Mouse (Mus musculus) kidney, embryonic 15.5 days (tissue): Measurements from ENCODE around the gene Filip1l. TPM values are rescaled to one million over a fixed set of nuclear protein-coding genes. Genes with fewer than 3 reads are reported as not detected.
A peak's percentile ranks its signal among the peaks of the same experiment; 100 is the strongest.

ENCODE experiments used
- ATAC-seq: fragments of 200-750 bp; cut with Nextera tagmentation; replicated peaks from 2 replicates; pipeline ENCODE4 v1.8.0; 2017; ENCODE audit warnings: moderate TSS enrichment; ENCODE audit not compliant: low FRiP score
- H3K27ac ChIP-seq: fragments of 300-500 bp; sonication (generic); 2 replicates; pipeline ENCODE4 v1.5.1; 2015; ENCODE audit warnings: mild to moderate bottlenecking, inconsistent platforms
- H3K27me3 ChIP-seq: fragments of 300-500 bp; sonication (generic); 2 replicates; pipeline ENCODE4 v1.6.1; 2015; ENCODE audit warnings: inconsistent platforms
- H3K36me3 ChIP-seq: fragments of 300-500 bp; sonication (generic); 2 replicates; pipeline ENCODE4 v1.6.1; 2015; ENCODE audit warnings: inconsistent platforms
- H3K4me1 ChIP-seq: fragments of 300-500 bp; sonication (generic); 2 replicates; pipeline ENCODE4 v1.6.1; 2015; ENCODE audit warnings: inconsistent platforms
- H3K4me2 ChIP-seq: fragments of 300-500 bp; sonication (generic); 2 replicates; pipeline ENCODE4 v1.6.1; 2015; ENCODE audit warnings: moderate library complexity, mild to moderate bottlenecking, inconsistent platforms
- H3K4me3 ChIP-seq: fragments of 300-500 bp; sonication (generic); replicated peaks from 2 replicates; pipeline ENCODE4 v1.5.1; 2015; ENCODE audit warnings: mild to moderate bottlenecking, inconsistent platforms
- H3K9ac ChIP-seq: fragments of 300-500 bp; sonication (generic); 2 replicates; pipeline ENCODE4 v1.6.1; 2015; ENCODE audit warnings: mild to moderate bottlenecking, inconsistent platforms
- H3K9me3 ChIP-seq: fragments of 300-500 bp; sonication (generic); replicated peaks from 2 replicates; pipeline ENCODE4 v1.6.1; 2016; ENCODE audit warnings: inconsistent platforms
- WGBS: fragments of 180-500 bp; shearing (Covaris S2); methylation state at CpG from one replicate; pipeline ENCODE4 v1.1.7; 2015; ENCODE audit warnings: mixed read lengths; 5-methylcytosine and 5-hydroxymethylcytosine counted together
- polyA plus RNA-seq: library from polyadenylated mRNA; unstranded; fragments of >200 nt; fragmentation: Nextera tagmentation; extraction: Ambion mirVana; gene quantifications from 2 replicates; pipeline ENCODE4 v1.2.1, GENCODE M21; 2015

Filip1l gene
- polyA plus RNA-seq, 1 experiment from 2014 or later = 24.2 TPM

DNA sequence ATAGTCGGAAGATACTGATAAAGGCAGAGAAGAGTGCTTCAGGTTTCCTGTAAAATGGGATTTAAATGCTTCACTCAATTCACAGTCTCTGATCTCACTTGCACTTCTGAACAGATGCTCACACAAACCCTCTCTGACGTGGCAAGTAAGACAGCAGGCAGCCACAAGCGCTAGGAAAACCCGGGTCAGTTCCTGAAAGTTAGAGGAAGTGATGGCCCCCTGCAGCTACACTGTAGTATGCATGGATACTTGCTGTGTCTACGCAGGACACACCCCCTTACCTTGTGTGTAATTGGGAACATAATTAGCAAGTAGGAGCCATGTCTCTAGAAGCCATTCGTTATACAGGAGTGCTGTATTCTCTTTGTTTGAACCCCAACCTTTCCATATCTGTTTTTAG is 129.4 kb downstream of the Filip1l start:
- Histone ChIP-seq H3K9me3 (no peaks in the 10 kb centered on the region), H3K27ac (no peak overlapping the region), H3K4me1 (peaks cover 22% of the 10 kb centered on the region), H3K27me3 (no peaks in the 10 kb centered on the region), H3K4me2 (no peak overlapping the region), H3K9ac (no peak overlapping the region), H3K36me3 (no peaks in the 10 kb centered on the region), H3K4me3 (no peak overlapping the region)
- ATAC-seq = no peak
- 68% methylated on average over 6 of the region's 6 CpGs for WGBS

DNA sequence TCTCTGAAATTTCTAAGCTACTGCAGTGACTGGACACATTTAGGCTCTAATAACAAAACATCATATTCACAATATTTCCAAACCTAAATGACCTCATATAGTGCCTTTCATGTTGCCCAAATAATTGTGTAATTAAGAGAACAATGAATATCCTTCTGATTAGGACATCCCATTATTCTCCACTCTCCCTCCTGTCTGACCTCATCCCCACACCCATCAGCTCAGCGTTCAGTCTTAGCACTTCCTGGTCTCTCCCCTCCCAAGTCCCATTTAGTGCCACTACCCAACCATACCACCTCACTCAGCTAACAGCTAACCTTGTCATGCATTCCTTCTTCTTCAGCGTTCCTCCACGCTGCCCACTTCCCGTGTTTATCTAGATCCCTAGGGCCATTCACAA is 130.0 kb downstream of the Filip1l start:
- H3K9me3 ChIP-seq = no peaks in the 10 kb centered on the region
- H3K27ac ChIP-seq = peak overlapping the region; percentile 45; the same call in 1 of the 2 replicates
- no peaks in the 10 kb centered on the region for H3K36me3 ChIP-seq
- no peak overlapping the region for H3K4me2 ChIP-seq
- H3K27me3 ChIP-seq = no peaks in the 10 kb centered on the region
- 62% methylated on average over 4 of the region's 4 CpGs for WGBS
- H3K4me1 ChIP-seq = peaks cover 28% of the 10 kb centered on the region
- no peak overlapping the region for H3K9ac ChIP-seq
- no peak overlapping the region for H3K4me3 ChIP-seq
- no peak for ATAC-seq

DNA sequence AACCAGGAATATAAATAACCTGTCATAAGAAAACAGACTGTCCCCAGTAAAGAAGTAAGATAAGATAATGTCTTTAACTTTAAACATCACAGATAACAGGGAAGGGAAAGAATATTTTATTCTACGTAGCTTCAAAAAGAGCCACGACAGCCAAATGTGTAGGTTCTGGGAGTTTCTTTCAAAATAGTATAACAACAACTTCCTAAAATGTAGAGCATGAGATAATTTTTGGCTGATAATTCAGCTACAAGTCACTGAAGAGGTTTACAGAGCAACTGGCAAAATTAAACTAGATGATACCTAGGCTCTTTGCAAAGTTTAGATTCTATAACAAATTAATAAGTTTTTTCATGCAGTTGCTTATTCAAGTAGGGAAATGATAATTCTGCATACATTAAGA is 130.6 kb downstream of the Filip1l start:
- H3K36me3 ChIP-seq = no peaks in the 10 kb centered on the region
- H3K4me1 ChIP-seq = peaks cover 30% of the 10 kb centered on the region
- no peaks in the 10 kb centered on the region for H3K27me3 ChIP-seq
- H3K4me3 ChIP-seq = no peak overlapping the region
- 71% methylated on average over 2 of the region's 2 CpGs for WGBS
- H3K27ac ChIP-seq = peak overlapping the region; percentile 82; the same call in 1 of the 2 replicates
- H3K4me2 ChIP-seq = no peak overlapping the region
- no peaks in the 10 kb centered on the region for H3K9me3 ChIP-seq
- no peak for ATAC-seq
- H3K9ac ChIP-seq = no peak overlapping the region

DNA sequence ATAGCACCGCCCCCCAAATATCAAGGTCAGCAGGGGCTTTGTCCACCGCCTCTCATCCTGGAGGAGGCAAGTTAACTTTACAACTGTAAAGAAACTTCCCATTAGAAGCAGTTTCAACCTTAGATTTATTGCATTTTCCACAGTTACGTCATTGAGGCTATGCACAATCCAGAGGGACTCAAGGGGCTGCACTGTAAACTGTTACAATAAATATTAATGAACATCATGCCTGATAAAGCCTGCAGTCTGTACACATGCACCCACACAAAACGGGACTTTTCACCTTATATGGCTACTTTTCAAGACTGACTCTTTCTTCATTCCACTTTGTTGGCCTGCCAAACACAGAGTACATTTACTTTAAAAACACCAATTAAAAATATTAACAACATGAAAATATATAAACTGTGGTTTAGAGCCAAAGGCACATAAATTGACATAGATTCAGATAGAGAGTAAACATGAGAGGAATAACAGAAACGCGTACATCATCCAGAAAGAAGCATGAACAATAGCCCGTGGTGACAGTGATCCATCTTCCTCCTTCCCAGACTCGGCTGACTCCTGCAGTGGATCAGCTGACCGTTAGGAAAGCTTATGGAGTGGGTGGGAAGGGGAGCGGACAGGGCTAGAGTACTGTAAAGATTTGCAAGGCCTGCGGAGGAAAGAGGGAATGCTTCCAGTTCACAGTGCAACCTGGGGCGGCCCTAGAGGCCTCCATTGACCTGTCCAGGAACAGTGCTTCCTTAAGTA is 131.3 kb downstream of the Filip1l start:
- Histone ChIP-seq H3K4me2 (no peak overlapping the region), H3K9ac (no peak overlapping the region), H3K4me1 (peaks cover 30% of the 10 kb centered on the region), H3K27ac (peak overlapping the region; percentile 82), H3K4me3 (no peak overlapping the region), H3K9me3 (no peaks in the 10 kb centered on the region), H3K27me3 (no peaks in the 10 kb centered on the region), H3K36me3 (no peaks in the 10 kb centered on the region)
- peak; percentile 88 for ATAC-seq
- WGBS = 35% methylated on average over 12 of the region's 12 CpGs

DNA sequence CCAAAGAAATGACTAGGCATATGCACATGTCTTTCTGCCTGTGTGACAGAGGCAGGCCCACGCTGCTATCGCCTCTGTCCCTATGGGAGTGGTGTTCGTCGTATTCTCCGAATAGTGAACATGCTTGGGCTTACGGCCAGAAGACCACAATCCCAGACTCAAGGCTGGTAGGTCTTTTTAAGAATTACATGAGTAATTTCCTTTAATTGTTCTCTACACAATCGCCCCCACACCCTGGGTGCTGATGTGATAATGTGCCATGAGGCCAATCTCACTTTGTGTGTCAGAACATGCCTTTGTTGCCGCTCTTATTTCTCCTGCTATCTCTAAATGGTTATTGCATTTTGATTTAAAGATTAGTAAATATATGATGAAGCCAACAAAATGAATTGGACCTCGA is 132.4 kb downstream of the Filip1l start:
- Histone ChIP-seq H3K4me1 (peaks cover 30% of the 10 kb centered on the region), H3K4me2 (no peak overlapping the region), H3K27me3 (no peaks in the 10 kb centered on the region), H3K36me3 (no peaks in the 10 kb centered on the region), H3K27ac (no peak overlapping the region), H3K9me3 (no peaks in the 10 kb centered on the region), H3K9ac (no peak overlapping the region), H3K4me3 (no peak overlapping the region)
- ATAC-seq = no peak
- WGBS = 68% methylated on average over 9 of the region's 9 CpGs

DNA sequence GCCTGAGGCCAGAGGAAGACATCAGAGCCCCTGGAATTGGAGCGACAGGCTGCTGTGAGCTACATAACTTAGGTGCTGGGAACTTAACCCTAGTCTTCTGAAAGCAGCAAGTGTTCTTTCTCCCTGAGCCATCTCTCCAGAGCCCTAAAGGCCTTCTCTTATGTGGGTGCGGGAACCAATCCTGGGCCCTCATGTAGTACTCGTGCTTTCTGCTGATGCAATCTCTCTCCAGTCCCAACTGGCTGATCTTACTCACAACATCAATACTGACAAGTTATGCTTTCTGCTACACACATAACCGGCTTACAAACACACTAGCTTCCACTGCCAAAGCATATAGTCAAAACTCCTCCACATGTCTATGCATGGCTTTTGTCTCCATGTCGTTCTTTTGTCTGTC is 133.4 kb downstream of the Filip1l start:
- 76% methylated on average over 5 of the region's 5 CpGs for WGBS
- H3K27ac ChIP-seq = no peak overlapping the region

DNA sequence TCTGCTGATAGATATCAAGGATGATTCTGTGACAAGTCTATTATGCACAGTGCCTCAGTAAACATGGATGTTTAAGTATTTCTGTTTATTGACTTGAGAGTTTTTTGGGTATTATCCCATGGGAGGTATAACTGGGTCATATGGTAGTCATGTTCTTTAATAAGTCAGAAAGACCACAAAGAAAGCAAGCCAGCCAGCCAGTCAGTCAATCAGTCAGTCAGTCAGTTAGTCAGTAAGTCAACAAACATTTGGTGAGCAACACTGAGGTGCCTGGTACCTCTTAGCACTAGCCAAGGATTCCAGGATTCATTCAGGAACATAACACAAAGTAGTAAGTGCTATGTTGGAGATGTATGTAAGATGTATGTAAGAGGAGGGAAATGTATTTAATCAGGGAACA is 135.8 kb downstream of the Filip1l start:
- H3K4me1 ChIP-seq = peaks cover 21% of the 10 kb centered on the region
- no peaks in the 10 kb centered on the region for H3K27me3 ChIP-seq
- no peak overlapping the region for H3K27ac ChIP-seq
- H3K4me3 ChIP-seq = no peak overlapping the region
- ATAC-seq = no peak
- H3K4me2 ChIP-seq = no peak overlapping the region
- H3K36me3 ChIP-seq = no peaks in the 10 kb centered on the region
- no peak overlapping the region for H3K9ac ChIP-seq
- no peaks in the 10 kb centered on the region for H3K9me3 ChIP-seq

More for the DNA sequence above, 133.4 kb downstream of the Filip1l start:
- ATAC-seq = no peak
- Histone ChIP-seq H3K9me3 (no peaks in the 10 kb centered on the region), H3K36me3 (no peaks in the 10 kb centered on the region), H3K27me3 (no peaks in the 10 kb centered on the region), H3K9ac (no peak overlapping the region), H3K4me3 (no peak overlapping the region), H3K4me2 (no peak overlapping the region), H3K4me1 (peaks cover 28% of the 10 kb centered on the region)

DNA sequence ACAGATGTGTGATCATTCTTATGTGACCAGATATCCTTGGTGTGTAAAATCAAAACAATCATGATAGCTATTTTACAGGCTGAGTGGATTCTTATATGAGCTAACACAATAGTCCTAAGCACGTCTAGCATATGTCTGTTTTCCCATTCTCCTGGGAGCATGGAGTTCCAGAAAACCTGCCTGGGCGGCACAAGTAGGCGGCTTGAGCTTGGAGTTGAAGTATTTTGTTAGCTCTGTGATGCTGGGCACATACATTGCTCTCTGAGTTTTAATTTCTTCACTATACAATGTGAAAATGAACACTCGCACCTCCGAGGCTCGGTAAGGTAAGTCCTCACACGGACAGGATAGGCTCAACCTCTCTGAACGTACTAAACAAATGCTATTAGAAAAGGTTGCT is 137.8 kb downstream of the Filip1l start:
- no peak for ATAC-seq
- H3K9me3 ChIP-seq = no peaks in the 10 kb centered on the region
- H3K4me2 ChIP-seq = no peak overlapping the region
- peaks cover 14% of the 10 kb centered on the region for H3K4me1 ChIP-seq
- H3K36me3 ChIP-seq = no peaks in the 10 kb centered on the region
- WGBS = 89% methylated on average over 8 of the region's 8 CpGs
- H3K27me3 ChIP-seq = no peaks in the 10 kb centered on the region
- H3K27ac ChIP-seq = no peak overlapping the region
- no peak overlapping the region for H3K9ac ChIP-seq
- no peak overlapping the region for H3K4me3 ChIP-seq

DNA sequence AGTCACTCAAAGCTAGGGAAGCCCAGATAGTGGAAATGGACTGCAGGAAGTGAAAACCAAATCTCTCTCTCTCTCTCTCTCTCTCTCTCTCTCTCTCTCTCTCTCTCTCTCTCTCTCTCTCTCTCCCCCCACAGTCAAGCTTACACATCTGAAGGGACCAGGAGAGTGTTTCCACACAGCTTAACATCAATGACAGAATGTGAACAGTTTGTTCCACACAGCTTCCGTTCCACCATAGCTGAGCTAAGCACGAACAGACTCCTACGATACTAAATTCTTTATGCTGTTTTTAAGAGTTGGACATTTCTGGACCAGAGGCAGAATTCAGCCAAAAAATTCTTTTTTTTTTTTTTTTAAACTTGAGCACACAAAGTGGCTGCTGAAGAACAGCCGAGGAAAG is 139.0 kb downstream of the Filip1l start:
- 87% methylated on average over 4 of the region's 4 CpGs for WGBS
- no peak overlapping the region for H3K27ac ChIP-seq
- no peak overlapping the region for H3K9ac ChIP-seq
- ATAC-seq = no peak
- no peak overlapping the region for H3K4me3 ChIP-seq
- no peak overlapping the region for H3K4me2 ChIP-seq
- no peaks in the 10 kb centered on the region for H3K9me3 ChIP-seq
- no peaks in the 10 kb centered on the region for H3K27me3 ChIP-seq
- H3K4me1 ChIP-seq = peaks cover 11% of the 10 kb centered on the region
- no peaks in the 10 kb centered on the region for H3K36me3 ChIP-seq

DNA sequence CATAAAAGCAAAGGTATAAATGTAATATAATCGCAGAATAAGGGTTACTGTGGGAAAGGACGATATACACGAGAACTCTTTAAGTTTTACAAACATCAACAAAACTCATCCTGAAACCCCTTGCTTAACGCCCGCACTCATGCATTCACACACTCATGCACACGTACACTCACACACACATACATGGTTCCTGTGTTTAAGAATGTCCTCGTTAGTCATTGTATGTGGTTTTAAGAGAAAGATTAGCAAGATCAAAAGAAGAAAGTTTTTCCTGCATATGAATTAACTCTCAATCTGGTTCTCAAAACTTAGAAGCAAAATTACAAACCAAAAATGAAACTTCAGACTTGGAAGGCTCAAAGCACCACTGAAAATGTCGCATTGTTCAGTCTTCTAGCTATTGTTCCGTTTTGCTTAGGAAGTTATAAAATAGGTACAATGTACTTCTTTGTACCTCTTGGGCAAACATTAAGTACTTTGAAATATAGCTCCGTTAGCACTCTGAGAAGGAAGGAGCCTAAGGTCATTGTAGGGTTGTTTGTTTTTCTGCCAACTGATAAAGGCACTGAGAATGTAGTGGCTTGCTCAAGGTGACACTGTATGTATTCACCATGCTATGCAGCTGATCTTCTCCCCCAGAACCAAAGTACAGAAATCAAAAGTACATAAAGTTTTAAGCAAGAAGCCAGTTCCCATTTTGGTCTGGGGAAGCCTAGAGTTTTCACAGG is 142.7 kb downstream of the Filip1l start:
- Histone ChIP-seq H3K9me3 (no peaks in the 10 kb centered on the region), H3K4me3 (no peak overlapping the region), H3K4me1 (no peaks in the 10 kb centered on the region), H3K9ac (no peak overlapping the region), H3K36me3 (no peaks in the 10 kb centered on the region), H3K27ac (no peak overlapping the region), H3K4me2 (no peak overlapping the region), H3K27me3 (no peaks in the 10 kb centered on the region)
- no peak for ATAC-seq
- WGBS = 72% methylated on average over 10 of the region's 10 CpGs

DNA sequence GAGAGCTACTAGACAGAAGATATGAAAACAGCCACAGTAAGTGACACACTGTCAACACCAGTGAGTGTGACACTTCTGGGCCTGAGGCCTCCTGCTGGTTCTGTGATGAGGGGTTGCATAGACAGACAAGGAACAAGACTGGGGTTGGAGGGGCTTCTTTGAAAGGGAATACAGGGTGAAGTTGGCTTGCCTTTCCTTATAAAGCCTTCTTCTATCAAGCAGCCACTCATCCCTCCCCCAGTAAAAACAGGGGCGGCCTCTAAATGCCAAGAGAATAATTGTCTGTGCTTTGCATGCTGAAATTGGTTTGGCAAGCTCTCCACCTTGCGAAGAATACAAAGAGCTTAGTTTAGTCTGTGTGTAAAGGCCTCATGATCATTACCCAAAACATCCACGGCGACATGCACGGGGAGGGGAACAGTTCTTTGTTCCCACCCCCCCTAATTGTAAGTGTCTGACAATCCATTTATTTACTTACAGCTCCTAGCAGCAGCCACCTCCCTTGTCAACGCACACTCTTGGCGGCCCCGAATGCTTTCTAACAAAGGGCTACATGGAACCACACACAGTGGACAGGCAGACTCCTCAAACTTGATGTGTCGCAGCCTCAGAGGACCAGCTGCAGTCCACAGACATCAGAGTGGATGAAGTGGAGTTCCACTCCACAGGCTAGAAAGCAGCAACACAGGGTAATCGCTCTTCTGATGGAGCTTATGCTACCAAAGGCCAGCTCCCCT is 143.7 kb downstream of the Filip1l start:
- H3K27me3 ChIP-seq = no peaks in the 10 kb centered on the region
- no peak overlapping the region for H3K27ac ChIP-seq
- no peak overlapping the region for H3K4me2 ChIP-seq
- ATAC-seq = no peak
- no peaks in the 10 kb centered on the region for H3K4me1 ChIP-seq
- H3K9ac ChIP-seq = no peak overlapping the region
- WGBS = 77% methylated on average over 10 of the region's 10 CpGs
- no peak overlapping the region for H3K4me3 ChIP-seq
- H3K9me3 ChIP-seq = no peaks in the 10 kb centered on the region
- H3K36me3 ChIP-seq = no peaks in the 10 kb centered on the region

DNA sequence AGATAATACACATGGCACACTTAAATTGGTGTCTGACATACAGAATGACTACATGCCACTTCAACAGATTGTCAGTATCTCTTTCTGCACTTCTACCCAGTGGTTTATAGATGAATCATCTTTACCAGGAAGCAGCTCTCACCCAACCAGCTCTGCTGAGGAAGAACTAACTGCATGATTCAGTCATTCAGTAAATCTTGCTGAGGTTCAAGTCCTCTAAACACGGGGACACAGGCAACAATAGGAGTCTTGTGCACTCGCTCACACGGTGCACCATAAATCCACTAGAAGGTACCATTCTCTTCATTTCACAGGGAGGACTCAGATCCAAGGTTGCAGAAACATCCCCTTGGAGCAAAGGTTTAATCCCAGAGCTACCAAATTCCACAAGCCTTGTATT is 148.0 kb downstream of the Filip1l start:
- 27% methylated on average over 3 of the region's 3 CpGs for WGBS

More for the DNA sequence above, 148.0 kb downstream of the Filip1l start:
- Histone ChIP-seq H3K4me1 (no peaks in the 10 kb centered on the region), H3K4me2 (no peak overlapping the region), H3K4me3 (no peak overlapping the region), H3K9me3 (no peaks in the 10 kb centered on the region), H3K36me3 (no peaks in the 10 kb centered on the region), H3K27me3 (no peaks in the 10 kb centered on the region), H3K27ac (no peak overlapping the region), H3K9ac (no peak overlapping the region)
- no peak for ATAC-seq
